Mouse (Mus musculus) lung, embryonic 15.5 days (tissue): ENCODE measurements around the gene Olfr288. TPM values are rescaled to one million over a fixed set of nuclear protein-coding genes. Genes with fewer than 3 reads are reported as not detected.

ENCODE experiments used
- ATAC-seq: fragments of 200-750 bp; cut with Nextera tagmentation; 2 replicates; pipeline ENCODE4 v1.8.0; 2017; ENCODE audit warnings: moderate number of reproducible peaks, borderline replicate concordance; ENCODE audit not compliant: low FRiP score, low TSS enrichment; ENCODE audit errors: extremely low read depth
- H3K27ac ChIP-seq: fragments of 300-500 bp; sonication (generic); 2 replicates; pipeline ENCODE4 v1.5.1; 2015; ENCODE audit warnings: moderate library complexity, mild to moderate bottlenecking, inconsistent platforms
- H3K27me3 ChIP-seq: fragments of 300-500 bp; sonication (generic); 2 replicates; pipeline ENCODE4 v1.6.1; 2015; ENCODE audit warnings: inconsistent platforms
- H3K36me3 ChIP-seq: fragments of 300-500 bp; sonication (generic); 2 replicates; pipeline ENCODE4 v1.6.1; 2015; ENCODE audit warnings: inconsistent platforms
- H3K4me1 ChIP-seq: fragments of 300-500 bp; sonication (generic); 2 replicates; pipeline ENCODE4 v1.6.1; 2015; ENCODE audit warnings: inconsistent platforms
- H3K4me2 ChIP-seq: fragments of 300-500 bp; sonication (generic); 2 replicates; pipeline ENCODE4 v1.6.1; 2015; ENCODE audit warnings: inconsistent platforms, mild to moderate bottlenecking, moderate library complexity
- H3K4me3 ChIP-seq: fragments of 300-500 bp; sonication (generic); 2 replicates; pipeline ENCODE4 v1.5.1; 2015; ENCODE audit warnings: mild to moderate bottlenecking, inconsistent platforms
- H3K9ac ChIP-seq: fragments of 300-500 bp; sonication (generic); 2 replicates; pipeline ENCODE4 v1.6.1; 2015; ENCODE audit warnings: inconsistent platforms
- H3K9me3 ChIP-seq: fragments of 300-500 bp; sonication (generic); 2 replicates; pipeline ENCODE4 v1.6.1; 2016; ENCODE audit warnings: inconsistent platforms
- WGBS: fragments of 180-500 bp; shearing (Covaris S2); methylation state at CpG from one replicate; pipeline ENCODE4 v1.1.7; 2015; 5-methylcytosine and 5-hydroxymethylcytosine counted together
- polyA plus RNA-seq: library from polyadenylated mRNA; unstranded; fragments of >200 nt; fragmentation: Nextera tagmentation; extraction: Ambion mirVana; gene quantifications from 2 replicates; pipeline ENCODE4 v1.2.1, GENCODE M21; 2015

Olfr288 gene
- polyA plus RNA-seq, 1 experiment from 2014 or later = not detected

- H3K27me3 ChIP-seq = no peaks in the 10 kb centered on the region
- peak overlapping the region; percentile 93 for H3K9ac ChIP-seq
- peak overlapping the region; percentile 94 for H3K4me3 ChIP-seq
- ATAC-seq = peak; percentile 73
- H3K27ac ChIP-seq = peak overlapping the region; percentile 63
- peak overlapping the region; percentile 78 for H3K4me2 ChIP-seq
- 1% methylated on average over 33 of the region's 36 CpGs for WGBS
- H3K4me1 ChIP-seq = peaks cover 18% of the 10 kb centered on the region; the same call in 1 of the 2 replicates
- no peaks in the 10 kb centered on the region for H3K9me3 ChIP-seq
- peaks cover 18% of the 10 kb centered on the region; the same call in 1 of the 2 replicates for H3K36me3 ChIP-seq
Measured at GRCm38 (mm10) chr15:98144861-98145507, 50.4 kb downstream of the Olfr288 start.

GRCm38 (mm10) chr15:98142515-98142914 lies 52.8 kb downstream of the Olfr288 start:
- Histone ChIP-seq H3K4me3 (no peak overlapping the region), H3K9ac (no peak overlapping the region), H3K36me3 (peaks cover 23% of the 10 kb centered on the region), H3K4me1 (peaks cover 14% of the 10 kb centered on the region; the same call in 1 of the 2 replicates), H3K27ac (no peak overlapping the region), H3K4me2 (no peak overlapping the region), H3K9me3 (no peaks in the 10 kb centered on the region), H3K27me3 (no peaks in the 10 kb centered on the region)
- ATAC-seq = no peak
- WGBS = 83% methylated on average over 10 of the region's 10 CpGs

DNA sequence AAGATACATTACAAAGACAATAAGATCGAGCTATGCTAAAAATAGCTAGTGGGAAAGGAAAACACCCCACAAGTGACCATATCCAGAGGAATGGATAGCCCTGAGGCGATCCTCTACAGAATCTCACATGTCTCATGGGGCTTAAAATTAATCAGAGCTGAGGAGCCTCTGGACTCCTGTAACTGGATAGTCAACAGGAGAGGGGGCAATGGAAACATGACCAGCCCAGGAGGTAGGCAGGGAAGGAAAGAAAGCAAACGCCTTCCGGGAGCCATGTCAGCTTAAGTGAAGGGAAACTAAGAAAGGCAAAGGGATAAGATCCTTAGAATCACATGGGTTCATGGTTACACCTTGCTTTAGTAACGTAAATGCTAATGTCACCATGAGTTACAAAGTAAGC lies 54.5 kb downstream of the Olfr288 start:
- no peak overlapping the region for H3K9ac ChIP-seq
- peaks cover 37% of the 10 kb centered on the region for H3K36me3 ChIP-seq
- H3K4me3 ChIP-seq = no peak overlapping the region
- H3K27me3 ChIP-seq = no peaks in the 10 kb centered on the region
- 91% methylated on average over 5 of the region's 5 CpGs for WGBS
- H3K9me3 ChIP-seq = no peaks in the 10 kb centered on the region
- no peak overlapping the region for H3K27ac ChIP-seq
- H3K4me1 ChIP-seq = peaks cover 11% of the 10 kb centered on the region; the same call in 1 of the 2 replicates
- H3K4me2 ChIP-seq = no peak overlapping the region
- no peak for ATAC-seq

DNA sequence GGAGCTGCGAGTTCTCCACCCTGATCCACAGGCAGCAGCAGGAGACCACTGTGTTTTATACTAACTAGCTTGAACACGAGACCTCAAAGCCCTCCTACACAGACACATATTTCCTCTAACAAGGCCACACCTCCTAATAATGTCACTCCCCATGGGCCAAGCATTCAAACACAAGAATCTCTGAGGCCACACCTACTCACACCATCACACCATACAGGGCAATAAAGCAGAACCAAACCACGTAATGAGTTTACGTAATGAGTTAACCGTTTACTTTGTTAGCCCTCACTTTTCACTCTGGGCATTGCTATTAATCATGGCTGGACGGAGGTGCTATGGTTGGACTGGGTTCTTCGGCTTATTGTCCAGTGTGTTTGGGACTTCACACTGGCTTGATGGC lies 55.6 kb downstream of the Olfr288 start:
- H3K4me1 ChIP-seq = peaks cover 6% of the 10 kb centered on the region; the same call in 1 of the 2 replicates
- no peaks in the 10 kb centered on the region for H3K9me3 ChIP-seq
- no peak overlapping the region for H3K4me3 ChIP-seq
- H3K36me3 ChIP-seq = peaks cover 48% of the 10 kb centered on the region
- H3K9ac ChIP-seq = no peak overlapping the region
- ATAC-seq = no peak
- no peaks in the 10 kb centered on the region for H3K27me3 ChIP-seq
- 76% methylated on average over 7 of the region's 7 CpGs for WGBS
- H3K4me2 ChIP-seq = no peak overlapping the region
- no peak overlapping the region for H3K27ac ChIP-seq

DNA sequence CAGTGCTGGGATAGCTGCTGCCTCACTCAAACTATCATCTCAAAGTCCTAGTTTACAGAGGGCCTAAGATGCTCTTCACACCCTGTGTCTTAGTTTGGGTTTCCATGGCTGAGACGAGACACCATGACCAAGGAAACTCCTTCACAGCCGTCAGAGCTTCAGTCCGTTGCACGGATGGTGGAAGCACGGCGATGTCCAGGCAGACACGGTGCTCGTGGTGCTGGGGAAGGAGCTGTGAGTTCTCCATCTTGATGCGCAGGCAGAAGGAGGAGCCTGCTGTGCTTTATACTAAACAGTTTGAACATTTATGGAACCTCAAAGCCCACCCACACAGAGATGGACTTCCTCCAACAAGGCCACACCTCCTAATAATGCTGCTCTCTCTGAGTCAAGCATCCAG lies 58.5 kb downstream of the Olfr288 start:
- no peak overlapping the region for H3K4me3 ChIP-seq
- no peaks in the 10 kb centered on the region for H3K9me3 ChIP-seq
- no peak for ATAC-seq
- no peaks in the 10 kb centered on the region for H3K27me3 ChIP-seq
- no peaks in the 10 kb centered on the region for H3K4me1 ChIP-seq
- H3K9ac ChIP-seq = no peak overlapping the region
- no peak overlapping the region for H3K4me2 ChIP-seq
- WGBS = 89% methylated on average over 9 of the region's 9 CpGs
- peaks cover 64% of the 10 kb centered on the region for H3K36me3 ChIP-seq
- H3K27ac ChIP-seq = no peak overlapping the region

Other genes starting within 250 kb of the Olfr288 start
- 41.4 and 45.7 TPM in 2 replicates for gene Tmem106c, start 231.3 kb downstream of the Olfr288 start, polyA plus RNA-seq
- 19.1 and 20.1 TPM in 2 replicates for gene Col2a1, start 190.8 kb downstream of the Olfr288 start, polyA plus RNA-seq
- 26.9 and 31.2 TPM in 2 replicates for gene Pfkm, start 103.0 kb downstream of the Olfr288 start, polyA plus RNA-seq
- gene Senp1, start 101.8 kb downstream of the Olfr288 start, polyA plus RNA-seq = 29.4 and 32.0 TPM in 2 replicates
- gene Asb8, start 29.9 kb downstream of the Olfr288 start, polyA plus RNA-seq = 43.6 and 44.4 TPM in 2 replicates
- gene Ccdc184, start 28.4 kb downstream of the Olfr288 start, polyA plus RNA-seq = 0.07 and 0.15 TPM in 2 replicates
- gene Gm44579, start 25.4 kb upstream of the Olfr288 start, polyA plus RNA-seq = not detected in 2 replicates
- not detected in 2 replicates for gene Olfr287, start 25.5 kb upstream of the Olfr288 start, polyA plus RNA-seq
- gene Olfr286, start 38.9 kb upstream of the Olfr288 start, polyA plus RNA-seq = not detected in 2 replicates
- not detected in 2 replicates for gene H1fnt, start 61.8 kb upstream of the Olfr288 start, polyA plus RNA-seq
- gene Zfp641, start 100.6 kb upstream of the Olfr288 start, polyA plus RNA-seq = 0.73 and 0.86 TPM in 2 replicates
- gene Olfr285, start 121.8 kb upstream of the Olfr288 start, polyA plus RNA-seq = not detected in 2 replicates
- gene Olfr284, start 145.4 kb upstream of the Olfr288 start, polyA plus RNA-seq = not detected in 2 replicates
- not detected in 2 replicates for gene Olfr283, start 185.4 kb upstream of the Olfr288 start, polyA plus RNA-seq
- gene Olfr282, start 235.7 kb upstream of the Olfr288 start, polyA plus RNA-seq = not detected in 2 replicates